ENCODE assay signal across 7 mouse cellular contexts in the genomic region with DNA sequence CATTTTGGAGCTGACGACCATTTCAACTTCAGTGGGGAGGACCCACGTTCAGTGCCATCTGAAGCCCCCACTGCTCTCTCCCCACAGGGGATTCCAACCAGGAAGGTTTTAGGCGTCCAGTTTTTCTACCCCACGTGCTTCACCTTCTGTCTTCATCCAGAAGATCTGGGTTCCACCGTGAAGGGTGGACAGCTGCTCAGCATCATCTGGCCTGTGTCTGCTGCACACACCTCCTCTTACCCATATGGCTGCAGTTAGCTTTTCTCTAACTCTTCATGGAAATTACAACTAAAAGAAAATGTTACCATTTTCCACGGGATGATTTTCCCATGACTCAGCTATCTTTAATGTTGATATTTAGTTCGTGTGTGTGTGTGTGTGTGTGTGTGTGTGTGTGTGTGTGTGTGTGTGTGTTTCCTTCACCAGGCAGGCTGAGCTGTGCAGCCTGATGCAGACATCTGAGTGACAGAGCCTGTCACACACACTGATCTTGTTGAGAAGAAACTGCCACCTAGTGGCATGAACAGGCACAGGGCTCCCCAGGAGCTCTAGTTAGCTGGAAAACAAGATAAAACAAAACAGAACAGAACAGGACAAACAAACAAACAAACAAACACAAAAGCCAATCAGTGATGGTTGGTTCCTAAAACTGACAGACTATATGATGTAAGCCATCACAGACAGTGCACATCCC.
DNase-seq lines count a peak whose midpoint lies in the region; ATAC-seq and TF ChIP-seq lines count a peak whose summit lies in the region.

No protein-coding gene starts in this region.

- no peaks in the 10 kb centered on the region for H3K4me1 ChIP-seq in lung, adult 2 months (ENCODE audit: control insufficient read depth, insufficient read depth, low read length)
- H3K4me1 ChIP-seq in forebrain, embryonic 14.5 days (ENCODE audit: control insufficient read depth, insufficient read depth, low read length), result no peaks in the 10 kb centered on the region
- no peaks in the 10 kb centered on the region for H3K4me1 ChIP-seq in midbrain, postnatal 0 days (ENCODE audit: insufficient read depth, low read length)

- no peak overlapping the region for H3K27ac ChIP-seq in forebrain, embryonic 14.5 days (ENCODE audit: low read depth, low read length)
- no peak overlapping the region for H3K27ac ChIP-seq in layer of hippocampus, adult 2 months
- no peak overlapping the region for H3K27ac ChIP-seq in midbrain, postnatal 0 days (ENCODE audit: low read depth, low read length)

- 54% methylated on average over 7 of the region's 7 CpGs for WGBS in lung, adult 2 months
- 55% methylated on average over 7 of the region's 7 CpGs for WGBS in forebrain, embryonic 14.5 days
- WGBS in midbrain, postnatal 0 days, result 60% methylated on average over 7 of the region's 7 CpGs

- DNase-seq in lung, adult 2 months, result no peak
- DNase-seq in lung, adult 18-20 months, result no peak
- peak; percentile 80 for DNase-seq in forebrain, embryonic 14.5 days (ENCODE audit: low spot score)
- DNase-seq in layer of hippocampus, adult 2 months (ENCODE audit: low spot score in 2 of 2), result peak; percentile 56 to 58
- DNase-seq in midbrain, postnatal 0 days (ENCODE audit: low spot score), result peak; percentile 77
- no peak for DNase-seq in MN1 (ENCODE audit: low spot score)

- H3K9ac ChIP-seq in forebrain, embryonic 14.5 days (ENCODE audit: low read length), result no peak overlapping the region
- H3K9ac ChIP-seq in midbrain, postnatal 0 days (replicated peaks; ENCODE audit: low read length, poor library complexity, severe bottlenecking), result no peak overlapping the region

- peak; percentile 32 for ATAC-seq in activated CD4-positive, CD25-positive, alpha-beta regulatory T cell, adult 4 months
- ATAC-seq in forebrain, embryonic 14.5 days, result peak; percentile 92; the same call in 1 of the 2 replicates
- ATAC-seq in midbrain, postnatal 0 days (ENCODE audit: low FRiP score), result peak; percentile 50; the same call in 1 of the 2 replicates

- no peaks in the 10 kb centered on the region for H3K27me3 ChIP-seq in forebrain, embryonic 14.5 days (replicated peaks; ENCODE audit: control insufficient read depth, insufficient read depth, low read length)
- no peaks in the 10 kb centered on the region for H3K27me3 ChIP-seq in midbrain, postnatal 0 days (ENCODE audit: insufficient read depth, low read length)

- TF ChIP-seq POLR2A in lung, adult 2 months (IDR thresholded peaks at IDR 0.05; ENCODE audit: borderline replicate concordance, extremely low read depth, low read depth, low read length), result no peak

- no peaks in the 10 kb centered on the region for H3K36me3 ChIP-seq in forebrain, embryonic 14.5 days (ENCODE audit: control insufficient read depth, insufficient read depth, low read length)
- no peaks in the 10 kb centered on the region for H3K36me3 ChIP-seq in midbrain, postnatal 0 days (ENCODE audit: insufficient read depth, low read length)

- H3K4me3 ChIP-seq in lung, adult 2 months (replicated peaks; ENCODE audit: extremely low read depth, low read depth, low read length), result no peak overlapping the region
- no peak overlapping the region for H3K4me3 ChIP-seq in forebrain, embryonic 14.5 days (ENCODE audit: low read depth, low read length)
- no peak overlapping the region for H3K4me3 ChIP-seq in layer of hippocampus, adult 2 months
- H3K4me3 ChIP-seq in midbrain, postnatal 0 days (ENCODE audit: low read depth, low read length), result no peak overlapping the region

- H3K9me3 ChIP-seq in forebrain, embryonic 14.5 days (replicated peaks; ENCODE audit: control insufficient read depth, low read length), result no peaks in the 10 kb centered on the region
- H3K9me3 ChIP-seq in midbrain, postnatal 0 days (ENCODE audit: low read length), result no peaks in the 10 kb centered on the region

- no peak overlapping the region for H3K4me2 ChIP-seq in forebrain, embryonic 14.5 days (ENCODE audit: low read length)
- H3K4me2 ChIP-seq in midbrain, postnatal 0 days (ENCODE audit: low read depth, low read length, poor library complexity, severe bottlenecking), result no peak overlapping the region

- peak; percentile 49 for TF ChIP-seq CTCF in lung, adult 2 months (IDR thresholded peaks at IDR 0.05; ENCODE audit: insufficient read depth, low read length)
- peak; percentile 77 for TF ChIP-seq CTCF in layer of hippocampus, adult 2 months (conservative IDR thresholded peaks at IDR 0.05)
- TF ChIP-seq CTCF in midbrain, postnatal 0 days (IDR thresholded peaks at IDR 0.05), result peak; percentile 82

Comparison
In these comparisons a context has a peak if more than half of its experiments do, and no peak if none do; other contexts are left out.
1. DNase-seq: peak in forebrain, embryonic 14.5 days (single experiment), layer of hippocampus, adult 2 months (2 of 2) and midbrain, postnatal 0 days (single experiment); none in lung, adult 2 months (single experiment), lung, adult 18-20 months (0 of 2) and MN1 (single experiment).
2. ATAC-seq: peak in every context shown above with its lines; median percentile 92 in forebrain, embryonic 14.5 days; 50 in midbrain, postnatal 0 days; 32 in activated CD4-positive, CD25-positive, alpha-beta regulatory T cell, adult 4 months.
3. Peak in every context shown above with its lines, with median percentiles within 50 percentile points of each other: CTCF ChIP-seq.